Mouse (Mus musculus): ENCODE results near the gene Urah.

Urah gene

DNA sequence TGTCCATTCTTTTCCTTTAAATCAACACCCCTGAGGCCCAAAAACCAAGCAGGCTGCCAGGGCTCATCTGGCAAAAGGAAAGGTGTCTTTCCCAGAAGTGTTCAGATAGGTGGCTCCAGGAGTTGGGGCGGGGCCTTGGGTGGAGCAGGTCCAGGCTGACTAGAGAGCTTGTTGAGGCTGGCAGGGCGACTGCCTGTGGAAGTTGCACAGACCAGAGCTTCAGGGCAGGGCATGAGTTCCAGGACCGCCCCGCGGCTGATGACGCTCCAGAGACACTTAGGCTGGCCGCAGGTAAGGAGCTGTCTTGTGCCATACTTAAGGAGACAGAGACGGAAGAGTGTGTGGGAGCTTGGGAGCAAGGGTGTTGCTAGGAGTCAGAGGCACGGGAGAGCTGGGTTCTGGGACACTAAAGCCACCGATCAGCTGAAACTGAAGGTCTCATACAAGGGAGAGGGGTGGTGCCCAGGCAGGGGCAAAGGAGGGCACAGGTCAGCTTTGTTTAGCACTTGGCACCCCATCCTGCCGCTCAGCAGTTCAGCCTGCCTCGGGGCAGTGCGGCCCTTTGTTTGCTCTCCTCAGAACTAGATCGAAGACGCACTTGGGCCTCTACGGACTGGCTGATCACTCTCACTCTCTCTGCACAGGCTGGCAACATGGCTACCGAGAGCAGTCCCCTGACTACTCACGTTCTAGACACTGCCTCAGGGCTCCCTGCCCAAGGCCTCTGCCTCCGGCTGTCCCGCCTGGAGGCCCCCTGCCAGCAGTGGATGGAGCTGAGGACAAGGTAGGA lies at the start of gene Urah:
Gene Urah, plus strand, starts transcription at position 51 of the 790 bp plus-strand sequence.
- DNase-seq, result no peak

GRCm38 (mm10) chr7:140787406-140788052 lies 47.3 kb upstream of the Urah start, which contains the start of gene Syce1:
Gene Syce1, minus strand, starts transcription at chr7:140787852.
- DNase-seq, result no peak

GRCm38 (mm10) chr7:140788053-140788435 lies 46.8 kb upstream of the Urah start:
- DNase-seq, result no peak

DNA sequence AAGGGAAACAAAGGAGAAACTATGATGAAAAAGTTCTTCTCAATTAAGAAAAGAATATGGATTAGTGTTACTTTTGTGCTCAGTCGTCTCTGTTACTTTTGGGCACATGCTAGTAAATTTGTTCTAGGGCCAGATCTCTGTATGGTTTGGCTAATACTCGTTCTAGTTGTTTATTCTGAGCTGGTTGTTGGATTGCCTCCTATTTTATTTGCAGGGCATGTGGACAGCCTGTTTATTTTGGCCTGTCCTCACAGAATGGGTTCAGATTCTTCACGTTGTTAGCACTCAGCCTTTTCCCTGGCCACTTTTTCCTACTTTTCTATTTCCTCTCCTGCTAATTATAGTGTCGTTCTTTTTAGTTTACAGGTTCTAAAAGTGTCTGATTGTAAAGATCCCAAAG lies 41.3 kb upstream of the Urah start:
- DNase-seq, result no peak

DNA sequence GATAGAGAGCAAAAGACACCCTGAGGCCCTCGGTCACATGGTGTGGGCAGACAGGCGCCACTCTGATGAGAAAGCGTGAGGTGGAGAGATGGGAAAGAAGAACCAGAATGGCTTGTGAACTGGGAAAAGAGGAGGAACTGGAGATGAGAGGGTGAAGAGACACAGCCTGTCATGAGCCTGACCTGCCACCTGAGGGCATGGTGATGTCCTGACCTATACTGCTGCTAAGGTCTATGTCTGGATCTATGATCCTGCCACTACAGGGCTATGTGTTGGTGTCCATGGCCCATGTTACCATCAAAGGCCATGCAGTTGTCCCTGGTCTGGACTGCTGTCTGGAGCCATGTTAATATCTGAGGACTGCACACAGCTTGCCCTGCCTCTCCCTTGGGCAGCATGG lies 37.2 kb upstream of the Urah start:
- DNase-seq, result no peak

GRCm38 (mm10) chr7:140798212-140798611 lies 36.6 kb upstream of the Urah start:
- DNase-seq, result no peak

DNA sequence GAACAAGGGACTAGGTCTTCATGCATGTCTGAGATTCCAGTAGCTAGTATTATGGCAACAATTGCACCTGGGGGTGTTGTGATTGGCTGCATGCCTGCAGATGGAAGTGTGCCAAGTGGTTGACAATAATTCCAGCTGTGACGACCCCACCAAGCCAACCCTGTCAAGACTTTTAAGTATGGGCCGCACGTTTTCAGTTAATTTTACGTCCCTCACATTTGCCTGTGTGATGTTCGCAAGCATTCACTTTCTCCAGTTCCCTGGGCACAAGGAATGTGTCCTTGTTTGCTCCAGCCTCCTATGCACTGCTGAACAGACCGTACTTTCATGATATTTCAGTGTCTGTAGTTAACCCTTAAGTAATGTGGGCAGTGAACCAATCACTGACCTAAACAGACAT lies 32.2 kb upstream of the Urah start:
- no peak for DNase-seq

- peak; percentile 17 to 58 for DNase-seq
These were observed 29.1 kb upstream of the Urah start for GRCm38 (mm10) chr7:140805704-140806103.

- no peak for DNase-seq
These were observed 24.3 kb upstream of the Urah start for GRCm38 (mm10) chr7:140810496-140810895.

- no peak for DNase-seq
These were observed 23.1 kb upstream of the Urah start for GRCm38 (mm10) chr7:140811714-140812113.

- DNase-seq, result no peak
These were observed 22.0 kb upstream of the Urah start for GRCm38 (mm10) chr7:140812850-140813249.

GRCm38 (mm10) chr7:140820173-140820572 lies 14.6 kb upstream of the Urah start:
- no peak for DNase-seq

DNA sequence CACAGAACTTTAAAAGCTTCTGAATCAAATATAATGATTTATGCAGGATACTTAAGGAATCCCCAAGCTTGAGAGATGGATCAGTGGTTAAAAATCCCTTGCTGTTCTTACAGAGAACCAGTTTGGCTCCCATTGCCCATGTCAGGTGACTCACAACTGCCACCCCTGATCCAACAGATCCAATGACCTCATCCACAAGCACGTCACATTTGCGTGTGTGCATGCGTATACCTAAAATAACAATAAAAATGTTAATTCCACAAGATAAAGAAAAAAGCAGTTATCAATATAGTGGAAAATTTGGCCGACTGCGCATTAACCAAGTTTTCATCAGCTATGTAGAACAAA lies 13.5 kb upstream of the Urah start:
- peak in 1 of 2 experiments; percentile 48 for DNase-seq

DNA sequence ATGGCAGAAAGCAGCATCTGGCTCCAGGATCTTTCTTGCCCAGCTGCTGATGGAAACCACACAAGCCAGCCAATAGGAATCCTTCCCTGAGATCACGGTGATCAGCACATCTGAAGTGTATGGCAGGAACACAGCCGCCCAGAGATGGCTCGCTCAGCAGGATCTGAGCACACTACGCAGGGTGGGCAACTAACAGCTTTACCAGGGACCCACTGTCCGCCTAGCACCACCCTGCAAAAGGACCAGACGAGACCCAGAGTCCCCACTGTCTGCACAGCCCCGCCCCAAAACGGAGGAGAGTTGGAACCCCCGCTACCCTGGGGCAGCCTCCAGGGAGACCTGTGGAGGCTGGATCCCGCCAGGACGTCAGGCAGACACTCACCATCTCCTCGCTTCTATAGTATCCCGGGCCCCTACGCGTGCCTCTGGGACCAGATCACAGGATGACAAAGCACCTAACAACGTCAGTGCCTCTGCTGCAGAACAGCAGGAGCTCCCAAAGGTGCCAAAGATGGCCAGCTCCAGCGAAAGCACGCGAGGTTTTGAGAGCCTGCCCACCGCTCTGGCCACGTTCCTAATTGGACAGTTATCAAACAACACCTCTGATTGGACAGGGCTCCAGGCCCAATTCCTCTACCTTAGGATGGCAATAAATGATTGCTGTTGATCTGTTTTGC lies 13.0 kb upstream of the Urah start, which contains the start of gene Zfp941:
Gene Zfp941, minus strand, starts transcription at position 526 of the 677 bp plus-strand sequence.
- peak; percentile 87 to 91 for DNase-seq

DNA sequence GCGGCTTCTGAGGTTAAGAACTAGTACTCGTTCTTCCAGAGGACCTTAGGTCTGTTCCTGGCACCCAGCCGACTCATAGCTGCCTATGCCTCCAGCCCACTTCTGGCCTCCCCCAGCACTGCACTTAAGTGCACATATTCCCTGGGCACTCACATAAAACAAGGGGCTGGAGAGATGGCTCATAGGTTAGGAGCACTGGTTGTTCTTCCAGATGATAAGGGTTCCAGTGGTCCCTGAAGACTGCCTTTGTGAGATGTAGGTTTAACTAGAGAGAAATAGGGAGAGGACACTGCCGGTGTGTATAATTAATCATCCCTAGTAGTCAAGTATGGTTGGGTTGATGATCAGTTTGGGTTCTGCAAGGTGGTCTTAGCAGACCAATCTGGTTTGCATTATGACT lies 12.1 kb upstream of the Urah start:
- no peak for DNase-seq

DNA sequence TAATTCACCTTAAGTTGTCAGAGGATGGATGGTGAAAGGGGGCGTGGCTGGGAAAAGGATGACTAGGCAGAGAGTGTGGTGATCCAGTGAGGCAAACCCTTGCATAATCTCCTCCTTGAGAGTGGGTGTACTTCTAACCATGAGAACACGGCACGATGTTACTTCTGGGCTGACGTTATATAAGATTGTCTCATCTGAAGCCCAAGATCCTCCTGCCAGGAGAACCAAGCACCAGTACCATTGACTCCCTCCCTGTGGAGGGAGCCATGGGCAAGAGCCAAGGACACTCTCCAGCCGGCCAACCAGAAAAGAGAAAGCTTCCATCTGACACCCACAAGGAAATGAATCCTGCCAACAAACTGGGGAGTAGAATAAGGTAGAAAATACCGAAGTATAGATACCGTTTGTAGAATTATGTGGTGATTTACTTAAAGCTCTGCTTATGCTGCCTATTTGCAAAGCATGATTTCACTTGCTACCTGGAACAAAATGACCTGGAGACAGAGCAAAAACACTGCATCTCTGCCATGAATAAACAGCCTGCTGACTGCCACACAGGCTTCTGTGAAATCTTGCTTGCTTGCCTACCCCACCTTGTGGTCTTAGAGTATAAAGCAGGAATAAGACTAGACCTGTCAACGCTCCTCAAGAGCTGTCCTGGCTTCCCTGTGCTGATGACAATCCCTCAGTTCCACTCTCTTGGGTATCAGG lies 6.5 kb upstream of the Urah start:
- DNase-seq, result peak; percentile 65 to 75

- no peak for DNase-seq
These were observed 3.4 kb upstream of the Urah start for GRCm38 (mm10) chr7:140831447-140831846.

DNA sequence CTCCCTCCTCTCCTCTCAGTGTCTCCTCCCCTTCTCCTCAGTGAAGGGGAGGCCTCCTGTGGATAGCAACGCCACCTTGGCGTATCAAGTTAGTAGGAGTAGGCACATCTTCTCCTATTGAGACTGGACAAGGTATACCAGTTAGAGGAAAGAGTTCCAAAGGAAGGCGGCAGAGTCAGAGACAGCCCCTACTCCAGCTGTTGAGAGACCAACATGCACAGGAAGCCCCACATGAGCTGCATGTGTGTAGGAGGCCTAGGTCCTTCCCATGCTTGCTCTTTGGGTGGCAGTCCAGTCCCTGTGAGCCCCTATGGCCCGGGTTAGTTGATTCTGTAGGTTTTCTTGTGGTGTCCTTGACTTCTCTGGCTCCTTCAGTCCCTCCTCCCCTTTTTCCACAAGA lies 1.5 kb upstream of the Urah start:
- DNase-seq, result no peak

GRCm38 (mm10) chr7:140835758-140836087 lies 905 bp downstream of the Urah start:
- no peak for DNase-seq

DNA sequence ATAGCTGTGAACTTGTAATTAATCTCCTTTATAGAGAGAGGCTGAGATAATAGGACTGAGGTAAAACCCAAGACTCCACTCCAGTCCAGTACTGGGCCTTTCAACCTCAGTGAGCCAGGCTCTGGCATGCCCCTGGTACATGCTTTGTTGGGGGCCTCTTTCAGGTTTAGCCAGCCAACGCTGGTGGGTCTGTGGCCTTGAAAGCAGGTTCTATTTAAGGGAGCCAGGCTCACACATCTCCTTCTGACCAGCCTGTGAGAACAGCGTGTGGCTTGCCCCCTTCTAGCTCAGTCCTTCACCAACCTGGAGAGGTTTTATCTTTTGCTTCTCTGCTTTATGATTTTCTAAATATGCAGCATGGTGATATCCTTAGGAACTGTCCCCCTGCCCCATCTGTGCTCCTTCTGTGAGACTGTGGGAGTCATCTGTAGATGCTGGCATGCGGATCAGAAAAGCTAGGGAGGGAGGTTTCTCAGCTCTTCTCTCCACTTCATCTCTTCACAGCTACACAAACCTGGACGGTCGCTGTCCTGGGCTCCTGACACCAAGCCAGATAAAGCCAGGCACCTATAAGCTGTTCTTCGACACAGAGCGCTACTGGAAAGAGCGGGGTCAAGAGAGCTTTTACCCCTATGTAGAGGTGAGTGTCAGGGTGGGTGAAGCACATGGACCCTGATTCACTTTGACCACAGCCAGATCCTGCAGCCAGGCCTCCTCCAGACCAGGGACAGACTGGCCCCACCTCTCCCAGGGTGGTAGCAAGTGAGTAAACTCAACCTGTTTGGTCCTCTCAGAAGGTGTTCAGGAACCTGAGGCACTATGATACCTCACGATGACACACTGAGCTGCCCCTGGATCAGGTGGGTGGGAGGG lies 1.7 kb downstream of the Urah start:
- DNase-seq, result no peak

- DNase-seq, result no peak
These were observed 4.7 kb downstream of the Urah start for GRCm38 (mm10) chr7:140839556-140839955.
